Mouse (Mus musculus): ENCODE results near the gene Syde2. TPM values are rescaled to one million over a fixed set of nuclear protein-coding genes. Genes with fewer than 3 reads are reported as not detected.

The Syde2 gene
- total RNA-seq, 2 experiments from 2014 or later = 4.7 to 4.8 TPM

DNA sequence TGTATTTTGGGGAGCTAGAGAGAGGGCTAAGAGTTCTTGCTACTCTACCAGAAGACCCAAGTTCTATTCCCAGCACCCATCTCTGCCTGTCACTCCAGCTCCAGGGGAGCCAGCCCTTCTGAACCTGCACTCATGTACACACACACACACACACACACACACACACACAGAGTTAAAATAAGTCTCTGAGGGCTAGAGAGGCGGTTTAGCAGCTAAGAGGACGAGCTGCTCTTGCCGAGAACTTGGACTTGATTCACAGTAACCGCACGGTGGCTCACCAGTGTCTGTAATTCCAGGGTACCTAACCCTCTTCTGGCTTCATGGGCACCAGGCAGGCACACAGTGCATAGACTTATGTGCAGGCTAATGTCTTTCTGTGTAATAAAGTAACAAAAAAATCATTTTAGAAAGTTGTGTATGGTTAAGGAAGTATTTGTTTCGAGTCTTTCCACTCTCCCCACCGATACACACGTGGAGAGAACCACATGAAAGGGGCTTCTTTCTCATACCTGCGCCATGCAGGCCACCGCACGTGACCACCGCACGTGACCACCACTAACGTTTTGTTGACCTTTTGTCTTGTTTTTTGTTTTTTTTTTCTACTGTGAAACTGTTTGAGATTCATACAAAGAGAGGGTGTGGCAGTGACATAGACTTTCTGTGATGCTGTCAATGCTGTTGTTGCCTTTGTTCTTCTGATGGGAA is 16.8 kb downstream of the Syde2 start:
- no peak for DNase-seq (ENCODE audit: low spot score in 2 of 2)
- Histone ChIP-seq H3K4me3 (no peak overlapping the region), H3K27ac (no peak overlapping the region)
- no peak for TF ChIP-seq CTCF (conservative IDR thresholded peaks at IDR 0.05)

DNA sequence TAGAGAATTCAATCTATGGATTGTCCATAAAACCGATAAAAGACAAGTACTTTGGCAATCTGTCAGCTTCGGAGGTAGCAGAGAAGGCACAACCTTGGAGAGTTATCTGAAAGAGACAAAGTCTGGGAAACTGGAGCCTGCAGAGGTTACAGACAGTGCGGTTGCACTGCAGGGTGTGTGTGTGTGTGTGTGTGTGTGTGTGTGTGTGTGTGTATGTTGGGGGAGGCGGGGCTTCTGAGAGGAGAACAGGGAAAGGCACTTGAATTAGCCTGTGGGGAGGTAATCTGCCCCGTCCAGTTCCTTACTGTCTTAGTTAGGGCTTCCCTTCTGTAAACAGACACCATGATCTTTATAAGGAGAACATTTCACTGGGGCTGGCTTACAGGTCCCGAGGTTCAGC is 20.2 kb downstream of the Syde2 start:
- no peak overlapping the region for H3K27ac ChIP-seq
- no peak overlapping the region for H3K4me3 ChIP-seq
- no peak for TF ChIP-seq CTCF (conservative IDR thresholded peaks at IDR 0.05)
- DNase-seq (ENCODE audit: low spot score in 2 of 2) = no peak

DNA sequence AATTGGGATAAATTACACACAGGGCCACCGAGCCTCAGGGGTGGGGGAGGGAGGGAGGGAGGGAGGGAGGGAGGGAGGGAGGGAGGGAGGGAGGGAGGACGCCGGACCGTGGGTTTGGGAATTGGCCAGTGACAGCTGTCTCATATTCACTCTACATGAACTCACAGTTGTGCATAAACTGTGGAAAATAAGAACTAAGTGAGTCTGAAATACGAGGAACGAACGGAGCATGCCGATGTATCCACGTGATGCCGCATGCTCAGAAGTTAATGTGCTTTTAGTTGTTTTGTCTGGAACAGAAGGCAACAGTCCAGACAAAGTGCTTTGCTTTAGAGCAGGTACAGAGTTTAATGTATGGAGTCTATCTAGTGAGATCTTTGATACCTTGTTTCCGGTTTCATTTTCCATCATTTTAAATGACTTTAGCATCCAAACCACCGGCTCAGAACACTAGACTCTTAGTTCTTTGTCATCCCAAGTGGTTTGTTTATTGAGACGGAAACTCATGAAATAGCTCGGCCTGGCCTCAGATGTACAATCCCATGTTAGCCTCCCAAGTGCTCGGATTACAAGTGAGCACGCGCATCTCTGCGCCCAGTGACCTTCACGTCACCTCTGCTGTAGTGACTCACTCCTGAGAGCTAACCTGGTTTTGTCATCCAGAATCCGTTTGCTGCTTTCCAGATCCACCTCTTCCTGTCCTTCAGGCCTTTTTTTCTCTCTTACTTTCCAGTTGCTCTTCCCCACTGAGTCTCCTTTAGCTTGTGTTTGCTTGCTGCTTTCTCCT is 22.4 kb downstream of the Syde2 start:
- Histone ChIP-seq H3K27ac (no peak overlapping the region), H3K4me3 (no peak overlapping the region)
- no peak for DNase-seq (ENCODE audit: low spot score in 2 of 2)
- TF ChIP-seq CTCF (conservative IDR thresholded peaks at IDR 0.05) = no peak

DNA sequence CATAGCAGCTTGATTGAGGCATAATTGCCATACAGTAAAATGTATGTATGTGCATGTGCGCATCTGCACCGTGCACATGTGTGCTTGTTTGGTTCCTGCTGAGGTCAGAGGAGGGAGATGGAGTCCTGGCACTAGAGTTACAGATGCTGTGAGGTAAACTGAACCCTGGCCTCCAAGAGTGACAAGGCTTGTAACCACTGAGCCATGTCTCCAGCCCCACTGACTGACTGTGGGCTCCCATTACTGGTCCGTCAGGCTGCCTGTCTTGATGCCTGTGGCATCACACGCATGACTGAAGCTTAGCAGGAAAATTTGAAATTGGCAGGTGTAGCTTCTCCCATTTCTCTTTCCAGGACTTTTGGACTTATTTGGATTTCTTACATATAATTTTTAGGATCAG is 23.1 kb downstream of the Syde2 start:
- TF ChIP-seq CTCF (conservative IDR thresholded peaks at IDR 0.05) = no peak
- H3K4me3 ChIP-seq = no peak overlapping the region
- DNase-seq (ENCODE audit: low spot score in 2 of 2) = no peak
- no peak overlapping the region for H3K27ac ChIP-seq

DNA sequence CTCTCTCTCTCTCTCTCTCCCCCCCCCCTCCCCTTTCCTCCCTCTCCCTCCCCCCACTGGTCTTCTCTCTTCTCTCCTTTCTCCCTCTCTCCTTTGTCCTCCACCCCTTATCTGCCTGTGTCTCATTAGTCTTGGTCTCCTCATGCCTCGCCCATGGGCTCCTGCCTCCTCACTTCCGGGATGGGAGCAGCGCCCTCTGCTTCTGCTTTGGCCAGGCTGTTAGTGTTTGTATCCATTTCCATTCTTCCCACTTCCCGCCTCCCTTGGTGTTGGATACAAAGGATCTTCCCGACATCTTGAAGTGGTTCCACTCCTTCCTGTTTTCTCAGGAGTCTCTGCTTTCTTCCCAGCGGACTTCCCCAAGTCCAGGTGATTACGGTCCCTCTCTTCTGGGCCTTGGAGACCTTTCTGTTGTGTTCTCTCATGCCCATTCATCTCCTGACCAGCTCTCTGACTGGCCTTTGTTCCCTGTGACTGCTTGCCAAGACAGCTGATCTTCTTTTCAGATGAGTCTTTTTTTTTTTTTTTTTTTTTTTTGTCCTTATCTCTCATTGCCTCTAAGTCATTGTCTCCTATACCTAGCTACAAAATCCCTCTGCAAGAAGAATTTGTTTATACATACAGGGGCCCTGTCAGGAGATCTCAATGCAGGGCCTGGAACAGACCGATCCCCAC is 24.0 kb downstream of the Syde2 start:
- Histone ChIP-seq H3K4me3 (no peak overlapping the region), H3K27ac (no peak overlapping the region)
- no peak for DNase-seq (ENCODE audit: low spot score in 2 of 2)
- no peak for TF ChIP-seq CTCF (conservative IDR thresholded peaks at IDR 0.05)

DNA sequence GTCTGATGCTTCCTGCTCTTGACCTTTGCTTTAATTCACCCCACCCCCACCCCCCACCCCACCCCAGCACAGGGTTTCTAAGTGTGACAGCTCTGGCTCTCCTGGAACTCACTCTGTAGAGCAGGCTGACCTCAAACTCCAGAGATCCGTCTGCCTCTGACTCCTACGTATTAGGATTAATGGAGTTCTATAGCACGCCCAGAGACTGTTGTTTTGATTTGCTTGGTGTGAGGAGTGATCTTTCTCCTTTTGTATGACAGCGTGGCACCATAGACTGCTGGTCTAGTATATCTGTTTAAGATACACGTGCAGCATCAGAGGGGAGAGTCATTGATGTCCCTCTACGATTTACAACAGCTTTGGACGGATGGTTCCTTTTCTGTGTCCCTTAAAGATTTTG is 25.8 kb downstream of the Syde2 start:
- DNase-seq (ENCODE audit: low spot score in 2 of 2) = no peak
- no peak overlapping the region for H3K4me3 ChIP-seq
- H3K27ac ChIP-seq = no peak overlapping the region
- TF ChIP-seq CTCF (conservative IDR thresholded peaks at IDR 0.05) = no peak

DNA sequence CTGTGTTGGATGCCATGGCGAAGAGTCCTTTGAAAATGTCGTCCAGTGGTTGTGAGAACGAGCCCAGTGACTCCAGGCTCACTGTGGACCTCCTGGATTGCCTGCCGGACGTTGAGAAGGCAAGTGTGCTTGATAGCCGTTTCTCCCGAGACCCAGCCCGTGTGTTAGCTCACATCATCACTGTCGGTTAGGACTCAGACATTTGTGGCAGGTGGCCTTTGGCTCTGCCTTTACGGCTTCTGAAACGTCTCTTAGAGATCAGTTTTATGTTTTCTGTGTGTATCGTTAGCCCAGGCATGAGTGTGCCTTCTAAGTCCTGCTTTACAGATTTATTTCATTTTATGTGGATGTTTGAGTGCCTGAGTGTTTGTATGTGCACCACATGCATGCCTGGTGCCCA is 26.7 kb downstream of the Syde2 start:
- Histone ChIP-seq H3K4me3 (no peak overlapping the region), H3K27ac (no peak overlapping the region)
- TF ChIP-seq CTCF (conservative IDR thresholded peaks at IDR 0.05) = no peak
- no peak for DNase-seq (ENCODE audit: low spot score in 2 of 2)

DNA sequence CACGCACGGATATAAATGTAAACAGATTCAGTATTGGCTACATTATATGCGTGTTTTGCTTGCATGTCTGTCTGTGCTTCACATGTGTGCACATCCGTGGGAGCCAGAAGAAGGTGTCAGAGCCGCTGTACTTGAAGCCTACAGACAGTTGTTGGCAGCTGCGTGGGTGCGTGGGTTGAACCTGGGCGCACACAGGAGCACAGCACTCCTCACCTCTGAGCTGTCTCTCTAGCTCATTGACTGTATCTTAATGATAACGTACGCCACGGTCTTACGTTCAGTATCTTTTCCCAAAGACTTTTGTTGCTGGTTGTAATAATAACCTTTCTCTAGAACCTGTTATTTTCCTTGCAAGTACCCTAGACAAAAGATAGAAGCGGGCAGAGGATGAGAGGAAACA is 29.3 kb downstream of the Syde2 start:
- no peak for DNase-seq (ENCODE audit: low spot score in 2 of 2)
- H3K27ac ChIP-seq = no peak overlapping the region
- H3K4me3 ChIP-seq = no peak overlapping the region
- no peak for TF ChIP-seq CTCF (conservative IDR thresholded peaks at IDR 0.05)

DNA sequence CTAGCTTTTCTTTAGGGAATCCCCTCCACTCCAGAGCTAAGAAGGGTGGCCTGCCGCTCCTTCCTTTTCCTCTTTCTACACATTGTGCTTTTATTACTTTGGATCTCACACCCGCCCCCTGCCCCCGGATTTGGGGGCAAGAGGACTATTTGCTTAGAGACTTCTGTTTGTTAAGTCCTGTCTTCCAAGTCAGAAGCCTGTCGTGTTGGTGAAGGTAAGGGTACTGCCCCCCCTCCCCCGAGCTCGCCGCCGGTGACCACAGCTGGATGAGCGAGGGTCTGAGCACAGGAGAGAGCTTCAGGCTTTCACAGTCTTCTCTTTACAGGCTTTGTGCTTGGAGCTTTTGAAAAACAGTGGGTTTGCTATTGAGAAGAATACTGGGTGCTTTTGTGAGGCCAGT is 29.9 kb downstream of the Syde2 start:
- DNase-seq (ENCODE audit: low spot score in 2 of 2) = no peak
- H3K4me3 ChIP-seq = no peak overlapping the region
- H3K27ac ChIP-seq = no peak overlapping the region
- TF ChIP-seq CTCF (conservative IDR thresholded peaks at IDR 0.05) = no peak

DNA sequence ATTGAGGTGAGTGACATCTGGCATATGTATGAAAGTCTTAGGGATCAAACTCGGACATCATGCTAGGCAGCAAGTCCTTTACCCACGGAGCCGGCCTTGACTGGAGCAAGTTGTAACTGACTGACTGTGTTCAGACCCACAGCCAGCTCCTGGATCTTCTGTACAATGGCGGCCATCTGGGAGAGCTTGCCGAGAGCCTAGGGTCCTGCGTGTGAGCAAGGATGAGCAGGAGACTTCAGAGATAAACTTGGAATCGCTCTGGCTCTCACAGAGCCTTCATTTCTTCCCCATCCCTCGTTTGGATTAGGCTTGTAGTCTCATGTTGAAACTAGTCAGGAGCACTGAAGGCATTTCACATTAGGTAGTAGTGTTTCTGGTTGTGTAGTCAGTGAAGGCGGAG is 34.6 kb downstream of the Syde2 start:
- Histone ChIP-seq H3K4me3 (no peak overlapping the region), H3K27ac (no peak overlapping the region)
- TF ChIP-seq CTCF (conservative IDR thresholded peaks at IDR 0.05) = no peak
- no peak for DNase-seq (ENCODE audit: low spot score in 2 of 2)

DNA sequence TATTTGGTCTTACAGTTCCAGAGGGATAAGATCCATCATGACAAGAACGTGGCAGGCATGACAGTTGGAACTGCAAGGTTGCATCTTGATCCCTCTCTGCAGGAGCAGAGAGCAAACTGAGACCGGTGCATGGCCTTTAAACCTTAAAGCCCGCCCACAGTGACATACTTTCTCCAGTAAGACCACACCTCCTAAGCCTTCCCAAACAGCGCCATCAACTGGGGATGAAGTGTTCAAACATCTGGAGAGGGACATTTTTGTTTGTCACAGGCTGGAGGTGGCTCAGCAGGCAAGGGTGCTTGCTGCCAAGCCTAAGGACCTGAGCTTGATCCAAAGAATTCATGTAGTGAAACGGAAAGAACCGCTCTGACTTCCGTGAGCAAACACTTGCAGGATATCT is 37.1 kb downstream of the Syde2 start:
- H3K27ac ChIP-seq = no peak overlapping the region
- no peak for DNase-seq (ENCODE audit: low spot score in 2 of 2)
- no peak overlapping the region for H3K4me3 ChIP-seq
- TF ChIP-seq CTCF (conservative IDR thresholded peaks at IDR 0.05) = no peak

DNA sequence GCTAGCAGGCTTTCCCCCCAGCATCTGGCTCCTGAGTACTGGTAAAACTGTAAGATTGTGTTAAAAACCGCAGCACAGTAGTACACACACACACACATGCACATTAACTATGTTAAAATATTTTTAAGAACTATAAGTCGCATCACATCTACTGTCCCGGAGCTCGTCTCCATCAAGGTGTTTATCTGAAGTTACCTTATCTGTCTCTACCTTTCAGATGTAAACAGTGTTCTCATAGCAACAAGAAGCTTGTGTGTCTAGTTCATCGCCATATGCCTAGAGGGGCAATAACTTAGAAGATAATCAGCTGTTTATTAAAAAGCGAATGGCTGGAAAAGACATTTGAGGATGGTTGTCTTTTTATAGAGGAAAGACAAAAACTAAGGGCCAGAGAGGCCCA is 37.8 kb downstream of the Syde2 start:
- Histone ChIP-seq H3K27ac (no peak overlapping the region), H3K4me3 (no peak overlapping the region)
- TF ChIP-seq CTCF (conservative IDR thresholded peaks at IDR 0.05) = no peak
- DNase-seq (ENCODE audit: low spot score in 2 of 2) = no peak

DNA sequence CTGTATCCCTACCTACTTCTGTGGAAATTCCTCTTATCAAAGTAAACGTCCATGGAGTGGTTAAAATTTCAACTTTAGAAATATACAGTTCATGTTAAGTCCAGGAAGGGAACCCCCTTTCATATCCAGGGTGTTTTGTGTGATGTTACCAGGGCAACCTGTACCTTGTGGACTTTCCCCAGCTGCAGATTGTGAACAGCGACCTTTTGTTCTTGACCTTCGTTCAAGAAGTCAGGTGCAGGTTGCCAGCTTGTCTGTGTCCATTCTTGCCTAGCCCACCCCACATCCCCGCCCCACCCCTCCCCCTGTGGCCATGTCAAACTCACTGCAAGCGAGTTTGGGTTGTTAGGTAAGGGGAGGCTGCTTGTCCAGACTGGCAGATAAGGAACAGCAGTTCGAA is 39.4 kb downstream of the Syde2 start:
- TF ChIP-seq CTCF (conservative IDR thresholded peaks at IDR 0.05) = no peak
- H3K4me3 ChIP-seq = no peak overlapping the region
- DNase-seq (ENCODE audit: low spot score in 2 of 2) = no peak
- H3K27ac ChIP-seq = no peak overlapping the region
